Mouse (Mus musculus): ENCODE results near the gene Ccnd2.
A peak's percentile ranks its signal among the peaks of the same experiment; 100 is the strongest.

DNA sequence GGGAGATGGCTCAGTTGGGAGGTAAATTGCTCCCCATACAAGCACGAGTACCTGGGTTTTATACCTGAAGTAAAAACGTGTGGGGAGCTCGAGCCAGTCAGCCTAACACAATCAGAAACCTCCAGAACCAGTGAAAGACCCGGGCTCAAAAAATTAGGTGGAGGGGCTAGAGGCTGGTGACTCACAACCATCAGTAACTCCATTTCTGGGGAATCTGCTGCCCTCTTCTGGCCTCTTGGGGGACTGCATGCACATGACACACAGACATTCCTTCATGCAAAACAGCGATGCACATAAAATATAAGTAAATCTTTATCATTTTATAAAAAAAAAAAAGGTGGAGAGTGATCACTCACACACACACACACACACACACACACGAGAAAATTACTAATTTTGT lies 46.9 kb downstream of the Ccnd2 start:
- TF ChIP-seq GATA1 (IDR thresholded peaks at IDR 0.05; ENCODE audit: low read depth, low read length) (no peak), RCOR1 (IDR thresholded peaks at IDR 0.05; ENCODE audit: low read depth, low read length) (no peak), POLR2AphosphoS5 (IDR thresholded peaks at IDR 0.05; ENCODE audit: borderline replicate concordance, low read depth, low read length) (no peak), MAX (IDR thresholded peaks at IDR 0.05; ENCODE audit: low read length) (no peak), JUND (IDR thresholded peaks at IDR 0.05; ENCODE audit: low read depth, low read length) (no peak), CHD2 (IDR thresholded peaks at IDR 0.05; ENCODE audit: low read length) (no peak), CTCF (IDR thresholded peaks at IDR 0.05 in 2 of 3, conservative IDR thresholded peaks at IDR 0.05 in 1 of 3; ENCODE audit: control insufficient read depth in 1 of 3, insufficient read depth in 1 of 3, low read depth in 2 of 3, low read length in 3 of 3, poor library complexity in 1 of 3, severe bottlenecking in 1 of 3) (peak; percentile 69 to 84 (median 70))

All from MEL (cell line).